Mouse (Mus musculus): ENCODE measurements around the gene Cngb1.

Gene Cngb1

GRCm38 (mm10) chr8:95306431-95306830 is at the start of gene Cngb1:
Cngb1 (minus strand) TSS chr8:95306585.
- DNase-seq, result no peak

- no peak for DNase-seq
These were observed 48.2 kb upstream of the Cngb1 start for GRCm38 (mm10) chr8:95354606-95355005.

DNA sequence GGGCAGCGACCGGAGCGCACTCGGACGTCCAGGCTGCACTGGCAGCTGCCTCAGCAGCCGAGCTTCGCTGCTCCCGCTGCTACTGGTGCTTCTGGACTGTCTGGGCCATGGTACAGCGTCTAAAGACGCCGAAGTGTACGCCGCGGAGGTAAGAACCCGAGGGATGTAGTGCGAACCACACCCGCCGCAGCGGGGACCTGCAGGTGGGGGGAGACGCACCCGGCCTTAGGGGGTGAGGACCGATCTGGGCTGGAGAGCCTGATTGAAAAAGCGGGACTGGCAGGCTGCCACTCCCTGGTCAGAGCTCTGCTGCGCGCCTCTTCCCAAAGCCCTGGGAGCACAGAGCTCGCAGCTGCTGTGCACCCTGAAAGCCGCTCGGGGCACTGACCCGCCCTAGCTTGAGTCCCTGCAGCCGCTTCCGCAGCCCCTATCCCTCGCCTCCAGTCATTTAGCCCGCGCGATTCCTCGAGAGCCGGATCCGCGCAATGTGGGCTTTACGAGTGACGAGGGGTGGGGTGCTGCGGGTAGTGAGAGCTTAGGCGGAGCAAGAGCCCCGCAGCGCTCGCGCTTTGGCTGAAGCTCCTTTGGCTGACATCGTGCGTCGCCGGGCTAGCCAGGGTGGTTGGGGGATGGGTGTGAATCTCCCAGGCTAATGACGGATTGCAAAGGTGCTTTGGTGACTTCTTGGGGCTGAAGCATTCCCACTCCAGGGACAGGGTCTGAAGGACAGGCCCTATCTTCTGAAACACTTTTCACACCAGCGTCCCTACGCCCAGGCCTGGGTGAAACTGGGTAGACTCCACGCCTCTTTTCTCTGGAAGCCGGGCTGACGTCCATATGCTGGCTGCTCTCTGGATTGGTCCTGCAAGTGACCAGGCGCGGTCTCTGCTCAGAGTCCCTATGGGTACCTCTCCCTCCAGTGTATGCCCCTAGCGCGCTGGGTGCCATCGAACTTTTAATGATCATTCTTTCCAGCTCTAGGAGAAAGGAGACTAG is 46.8 kb upstream of the Cngb1 start:
- no peak for DNase-seq

- peak in 1 of 2 experiments; percentile 30 for DNase-seq
These were observed 45.9 kb upstream of the Cngb1 start, which contains the start of gene Mmp15 for GRCm38 (mm10) chr8:95352151-95352870. Mmp15 (plus strand) TSS chr8:95352268.

DNA sequence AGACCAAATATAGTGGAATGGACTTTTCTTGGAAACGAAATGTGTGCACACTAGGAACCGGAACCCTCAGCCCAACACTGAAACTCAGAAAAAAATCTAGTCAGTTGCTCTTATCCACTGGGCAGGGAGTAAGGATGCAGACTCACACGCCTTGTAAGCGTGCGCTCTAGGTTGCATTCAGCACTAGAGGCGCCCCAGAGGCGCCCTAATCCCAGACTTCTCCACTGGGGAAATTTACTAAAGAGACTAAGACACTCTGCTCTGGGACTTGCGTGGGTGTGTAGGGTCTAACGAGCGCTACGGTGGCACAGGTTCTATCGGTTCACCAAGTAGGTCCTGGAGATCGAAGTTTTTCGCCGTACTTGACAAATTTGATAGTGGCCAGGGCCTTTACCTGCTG is 45.1 kb upstream of the Cngb1 start:
- no peak for DNase-seq

DNA sequence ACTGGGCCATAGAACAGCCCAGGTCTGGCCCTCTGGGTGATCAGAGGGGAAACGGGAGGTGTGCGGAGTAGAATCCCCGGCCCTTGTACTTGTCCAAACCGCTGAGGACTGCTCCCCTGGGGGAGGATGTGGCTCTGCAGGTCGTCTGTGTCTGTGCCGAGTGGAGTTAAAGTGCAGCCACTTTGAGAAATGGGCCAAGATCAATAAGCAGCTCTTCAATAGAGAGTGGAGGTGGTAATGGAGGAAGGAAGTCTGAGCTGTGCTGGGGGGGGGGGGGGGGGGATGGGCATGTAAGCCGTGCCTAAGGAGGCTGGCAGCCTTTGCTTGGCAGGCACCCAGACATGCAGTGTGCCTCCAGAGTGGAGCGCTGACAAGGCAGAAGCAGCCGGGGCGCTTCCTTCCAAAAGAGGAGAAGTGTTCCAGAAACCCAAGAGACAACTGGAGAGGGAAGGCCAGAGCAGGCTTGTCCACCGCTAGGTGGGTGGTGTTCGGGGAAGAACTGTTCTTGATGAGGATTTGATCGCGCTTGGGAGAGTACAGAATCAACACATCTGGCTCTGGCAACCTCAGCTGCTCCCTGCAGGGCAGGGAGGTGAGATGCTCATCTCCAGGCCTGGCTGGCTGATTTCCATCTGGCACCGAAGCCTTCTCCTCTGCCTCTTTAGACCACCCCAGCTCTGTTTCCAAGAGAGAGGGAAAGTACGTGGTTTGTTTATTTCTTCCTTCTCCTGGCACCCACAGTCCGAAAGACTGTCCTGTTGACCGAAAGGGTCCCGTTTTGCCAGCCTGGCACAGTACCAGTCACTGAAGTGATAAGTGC is 42.6 kb upstream of the Cngb1 start:
- DNase-seq, result peak in 1 of 2 experiments; percentile 37

- DNase-seq, result no peak
These were observed 42.0 kb upstream of the Cngb1 start for GRCm38 (mm10) chr8:95348356-95348755.

- DNase-seq, result peak in 1 of 2 experiments; percentile 60
These were observed 40.5 kb upstream of the Cngb1 start for GRCm38 (mm10) chr8:95346643-95347545.

DNA sequence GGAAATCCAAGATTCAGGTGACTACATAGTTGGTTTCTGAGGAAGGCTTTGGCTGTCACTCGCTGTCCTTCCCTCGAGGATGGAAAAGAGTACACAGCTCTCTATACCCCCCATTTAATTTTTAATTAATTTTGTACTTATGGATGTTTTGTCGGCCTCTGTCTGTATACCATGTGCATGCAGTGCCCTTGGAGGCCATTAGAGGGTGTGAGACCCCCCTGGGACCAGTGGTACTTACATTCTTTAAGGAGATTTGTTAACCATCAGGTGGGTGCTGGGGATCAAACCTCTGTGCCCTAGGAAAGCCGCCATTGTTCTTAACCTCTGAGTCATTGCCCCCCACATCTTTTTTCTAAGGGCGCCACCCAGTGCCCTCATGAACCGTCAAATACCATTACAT is 38.3 kb upstream of the Cngb1 start:
- no peak for DNase-seq

GRCm38 (mm10) chr8:95341721-95342120 is 35.3 kb upstream of the Cngb1 start:
- no peak for DNase-seq

DNA sequence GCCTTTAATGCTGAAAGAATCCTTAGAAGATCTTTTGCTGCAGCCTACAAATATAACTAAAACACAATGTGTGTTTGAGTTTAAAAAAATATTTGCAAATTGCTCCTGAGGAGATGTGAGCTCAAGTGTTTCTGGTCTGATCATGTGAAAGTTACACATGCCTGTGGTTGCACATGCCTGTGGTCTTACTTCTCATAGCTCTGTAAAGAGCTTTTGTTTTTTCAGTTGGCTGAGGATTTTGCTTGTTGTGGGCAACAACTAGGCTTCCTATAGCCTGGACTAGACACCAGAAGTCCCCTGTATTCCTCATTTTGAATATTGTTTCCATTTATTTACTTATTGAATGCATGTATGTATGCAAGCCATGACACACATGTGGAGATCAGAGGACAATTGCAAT is 30.0 kb upstream of the Cngb1 start:
- no peak for DNase-seq

DNA sequence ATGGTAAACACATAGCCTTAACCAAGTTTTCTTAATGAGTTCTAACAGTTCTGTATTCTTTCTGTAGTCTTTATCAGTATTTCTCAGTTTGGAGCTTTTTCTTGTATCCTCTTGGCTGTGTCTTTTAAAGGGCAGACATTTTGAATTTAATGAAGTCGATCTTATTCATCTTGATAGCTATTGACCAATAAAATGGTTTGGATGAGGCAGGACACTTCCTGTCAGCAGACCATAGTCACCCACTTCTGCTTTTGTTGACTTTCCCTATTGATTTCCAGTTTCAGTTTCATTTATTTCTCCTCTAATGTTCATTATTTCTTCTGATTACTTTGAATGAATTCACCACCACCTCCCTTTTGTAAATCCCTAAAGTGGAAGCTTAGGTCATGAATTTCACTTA is 29.3 kb upstream of the Cngb1 start:
- DNase-seq, result no peak

DNA sequence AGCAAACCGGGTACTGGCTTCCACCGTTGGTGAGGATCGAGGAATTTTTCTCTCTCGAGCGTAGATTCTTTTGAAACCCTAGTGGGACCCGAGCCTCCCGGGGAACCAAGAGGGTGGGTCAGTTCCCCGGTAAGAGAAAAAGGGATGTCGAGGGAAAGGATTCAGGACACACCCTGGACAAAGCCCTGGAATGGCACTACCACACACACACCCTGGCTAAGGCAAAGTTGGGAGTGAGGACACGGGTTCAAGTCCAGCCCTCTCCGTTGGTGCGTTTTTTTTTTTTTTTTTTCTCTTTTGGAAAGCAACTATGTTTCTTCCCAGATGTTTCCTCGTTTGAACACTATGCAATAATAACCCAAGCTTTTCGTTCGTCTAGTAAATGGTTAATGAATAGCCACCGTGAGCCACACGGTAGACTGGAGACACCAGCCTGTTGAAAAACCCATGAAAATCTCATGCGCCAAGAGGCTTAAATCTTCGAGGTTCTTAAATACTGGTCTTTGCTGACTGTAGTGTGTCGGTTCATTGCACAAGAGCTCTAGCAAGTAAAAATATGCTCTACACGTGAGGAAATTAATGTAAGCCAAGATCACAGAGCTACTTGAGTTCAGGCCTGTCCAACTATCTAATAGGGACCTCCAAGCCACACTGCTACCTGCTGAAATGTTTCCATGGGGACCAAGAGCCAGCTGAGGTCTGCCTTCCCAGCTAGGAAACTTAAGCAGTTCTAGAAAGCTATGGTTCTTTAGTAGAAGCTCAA is 26.2 kb upstream of the Cngb1 start:
- no peak for DNase-seq

- DNase-seq, result peak; percentile 91 to 96
These were observed 25.5 kb upstream of the Cngb1 start, which contains the start of the genes Zfp319 and Usb1 for GRCm38 (mm10) chr8:95331720-95332436. Zfp319 (minus strand) TSS chr8:95331950. Usb1 (plus strand) TSS chr8:95332284.

DNA sequence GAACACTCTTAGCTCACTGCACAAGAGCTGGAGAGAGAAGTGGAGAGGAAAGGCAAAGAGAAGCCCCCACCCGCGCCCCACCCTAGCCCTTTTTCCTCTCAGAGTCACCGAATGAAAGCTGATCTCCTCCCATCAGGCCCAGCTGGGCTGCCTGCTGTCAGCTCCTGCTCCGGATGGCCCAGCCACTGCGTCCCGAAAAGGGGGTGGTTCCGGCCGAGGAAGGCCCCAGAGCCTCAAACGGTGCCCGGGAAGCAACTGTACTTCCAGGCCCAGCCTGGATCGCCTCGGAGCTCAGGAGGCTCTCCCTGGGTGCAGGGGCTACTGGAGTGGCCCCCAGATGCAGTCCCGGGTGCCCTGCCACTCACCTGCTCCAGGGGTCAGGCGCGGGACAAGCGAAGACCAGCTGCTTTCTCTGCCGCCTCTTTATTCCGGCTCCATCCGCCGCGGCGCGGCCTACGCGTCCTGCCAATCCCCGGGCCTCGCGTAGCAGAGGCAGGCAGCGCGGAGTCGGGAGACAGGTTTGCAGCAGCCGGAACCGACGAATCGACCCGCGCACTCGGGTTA is 24.9 kb upstream of the Cngb1 start:
- no peak for DNase-seq

DNA sequence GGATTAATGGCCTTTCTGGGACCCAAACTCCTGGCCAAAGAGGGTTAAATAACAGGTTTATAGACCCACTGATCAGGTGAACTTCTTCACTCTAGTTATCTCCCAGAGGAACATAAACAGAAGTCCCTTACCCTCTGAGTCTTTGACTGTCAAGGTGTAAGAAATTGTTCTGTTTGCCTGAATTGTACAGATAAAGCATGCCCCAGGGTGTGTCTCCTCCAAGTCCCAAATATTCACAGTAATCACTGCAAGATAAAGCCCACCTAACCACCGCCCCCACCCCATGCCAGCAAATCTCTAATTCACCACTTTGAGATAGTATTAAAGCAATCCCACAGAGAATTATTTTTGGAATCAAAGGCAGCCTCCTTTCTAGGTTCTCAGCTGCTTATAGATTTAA is 24.0 kb upstream of the Cngb1 start:
- no peak for DNase-seq

GRCm38 (mm10) chr8:95327866-95328465 is 21.6 kb upstream of the Cngb1 start:
- no peak for DNase-seq

DNA sequence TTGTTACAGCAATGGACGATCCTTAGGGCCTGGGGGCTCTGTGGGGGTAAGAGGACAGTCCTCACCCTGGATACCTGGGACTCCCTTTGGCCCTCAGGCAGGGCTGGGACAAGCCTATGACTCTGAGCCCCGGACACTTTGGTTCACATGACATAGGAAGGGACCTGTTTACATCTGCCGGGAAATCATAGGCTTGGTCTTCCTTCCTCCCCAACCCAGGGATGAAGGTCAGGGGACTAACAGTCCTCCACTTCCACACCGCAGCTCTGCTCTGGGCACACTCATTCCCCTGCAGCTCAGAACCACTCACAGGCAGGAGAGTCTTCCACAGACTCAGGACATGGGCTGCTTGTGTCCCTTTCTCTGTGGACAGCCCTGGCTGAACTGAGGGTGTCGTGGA is 20.4 kb upstream of the Cngb1 start:
- no peak for DNase-seq

- no peak for DNase-seq
These were observed 18.3 kb upstream of the Cngb1 start for GRCm38 (mm10) chr8:95324646-95325045.

Data from spleen, adult 18-20 months (tissue).